Mouse (Mus musculus): ENCODE data around the gene Cdkn3.
"Not testable (repeated sequence)": the region's sequence is repeated elsewhere in the genome, so short reads cannot be mapped to it uniquely, and the experiment has no call there.

Cdkn3 gene

GRCm38 (mm10) chr14:46783327-46783926 lies 23.1 kb downstream of the Cdkn3 start:
- no peak for DNase-seq (ENCODE audit: low spot score in 2 of 2)

DNA sequence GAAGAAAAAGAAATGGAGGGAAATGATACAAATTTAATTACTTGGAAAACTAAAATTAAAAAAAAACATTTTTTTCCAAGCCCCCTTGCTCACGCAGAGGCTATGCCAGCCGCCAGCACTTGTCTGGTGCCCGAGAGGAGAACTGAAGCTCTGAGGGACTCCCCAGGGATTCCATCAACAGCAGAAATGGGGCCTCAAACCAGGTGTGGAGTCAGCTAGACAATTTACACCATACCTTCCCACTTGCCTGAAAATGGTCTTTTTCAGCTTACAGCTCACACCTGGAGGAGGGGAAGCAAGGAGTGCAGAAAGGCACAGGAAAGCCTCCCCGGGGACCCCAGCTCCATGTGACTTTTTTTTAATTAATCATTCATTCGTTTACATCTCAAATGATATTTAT lies 24.9 kb downstream of the Cdkn3 start:
- DNase-seq (ENCODE audit: low spot score in 2 of 2): no peak

DNA sequence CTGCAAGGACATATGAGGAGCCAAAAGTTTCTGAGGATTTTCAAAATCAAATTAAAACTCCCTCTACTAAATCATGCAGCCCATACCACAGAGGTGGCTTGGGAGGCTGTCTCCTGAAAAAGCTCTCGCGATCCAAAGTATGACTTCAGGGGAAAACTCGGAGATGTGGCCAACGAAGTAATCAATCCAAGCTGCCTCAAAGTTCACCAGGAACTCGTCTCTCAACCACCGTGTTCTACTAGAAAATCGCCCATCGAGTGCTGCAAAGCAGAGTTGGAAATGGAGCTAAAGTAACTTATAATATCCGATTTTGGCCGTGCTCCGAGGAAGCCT lies 27.1 kb downstream of the Cdkn3 start:
- no peak for DNase-seq (ENCODE audit: low spot score in 2 of 2)

DNA sequence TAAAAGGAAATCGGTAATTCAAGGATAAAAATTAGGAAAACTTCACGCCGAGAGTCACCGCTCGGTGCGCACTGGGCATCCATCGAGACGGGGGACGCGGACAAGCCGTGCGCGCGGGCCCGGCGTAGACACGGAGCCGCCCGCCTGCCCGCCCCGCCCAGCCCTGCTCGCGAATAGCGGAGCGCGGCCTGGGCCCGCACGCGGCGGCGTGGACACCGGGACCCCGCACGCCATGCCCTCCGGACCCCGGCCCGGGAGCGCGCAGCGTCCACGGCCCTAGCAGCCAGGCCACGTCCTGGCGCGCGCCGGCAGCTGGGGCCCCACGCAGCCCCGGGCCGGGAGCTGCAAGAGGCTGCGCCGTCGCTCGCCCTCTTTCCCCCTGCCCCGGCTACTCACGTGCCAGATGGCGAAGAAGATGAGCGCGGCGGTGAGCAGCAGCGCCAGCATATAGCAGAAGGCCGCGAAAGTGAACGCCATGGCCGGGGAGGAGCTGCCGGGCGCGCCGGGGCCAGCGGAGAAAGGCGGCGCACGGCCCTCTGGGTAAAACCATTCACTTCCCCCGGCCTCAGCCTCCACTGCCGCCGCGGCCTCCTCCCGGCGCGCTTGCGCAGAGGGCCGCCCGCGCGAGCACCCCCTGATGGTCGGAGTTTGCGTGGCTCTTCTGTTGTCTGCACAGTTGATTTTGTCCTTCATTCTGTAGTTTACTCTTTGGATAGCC lies 27.6 kb downstream of the Cdkn3 start, which contains the start of gene Cnih1:
Gene Cnih1, minus strand, starts transcription at position 625 of the 718 bp plus-strand sequence.
- peak; percentile 75 to 88 for DNase-seq (ENCODE audit: low spot score in 2 of 2)

- DNase-seq (ENCODE audit: low spot score in 2 of 2): no peak
Observed at GRCm38 (mm10) chr14:46788505-46788901, 28.2 kb downstream of the Cdkn3 start.

DNA sequence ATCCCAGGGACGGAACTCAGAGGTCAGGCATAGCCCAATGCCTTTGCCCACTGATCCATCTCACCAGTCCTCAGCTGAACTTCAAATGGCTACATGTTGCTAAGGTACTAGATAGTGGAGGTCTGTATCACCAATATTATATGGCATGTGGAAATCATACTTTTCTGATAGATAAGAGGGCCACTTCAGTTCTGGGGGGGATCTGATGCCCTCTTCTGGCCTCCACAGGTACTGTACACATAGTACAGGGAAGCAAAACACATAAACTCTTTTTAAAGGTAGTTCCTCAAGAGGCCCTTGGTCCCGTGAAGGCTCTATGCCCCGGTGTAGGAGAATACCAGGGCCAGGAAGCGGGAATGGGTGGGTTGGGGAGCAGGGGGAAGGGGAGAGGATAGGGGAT lies 30.0 kb downstream of the Cdkn3 start:
- no peak for DNase-seq (ENCODE audit: low spot score in 2 of 2)

- no peak for DNase-seq (ENCODE audit: low spot score in 2 of 2)
Observed at GRCm38 (mm10) chr14:46790723-46791122, 30.4 kb downstream of the Cdkn3 start.

DNA sequence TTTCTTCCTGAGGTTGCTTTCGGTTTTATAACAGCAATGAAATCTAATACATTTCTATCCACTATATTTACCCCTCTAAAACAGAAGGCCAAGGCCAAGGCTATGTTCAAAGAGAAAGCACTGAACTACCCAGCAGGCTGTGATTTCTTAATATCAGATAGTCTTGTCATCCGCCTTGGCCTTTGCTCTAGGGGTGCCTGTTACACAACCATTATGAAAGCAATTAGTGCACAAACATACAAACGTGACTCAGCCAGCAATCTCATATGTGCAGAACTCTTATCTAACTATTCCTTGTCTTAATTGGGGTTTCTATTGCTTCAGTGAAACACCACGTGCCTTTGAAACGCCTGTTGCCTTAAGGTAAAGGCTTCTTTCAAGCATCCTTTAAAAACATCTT lies 33.8 kb downstream of the Cdkn3 start:
- DNase-seq (ENCODE audit: low spot score in 2 of 2): no peak

GRCm38 (mm10) chr14:46800684-46801345 lies 40.5 kb downstream of the Cdkn3 start:
- DNase-seq (ENCODE audit: low spot score in 2 of 2): no peak

DNA sequence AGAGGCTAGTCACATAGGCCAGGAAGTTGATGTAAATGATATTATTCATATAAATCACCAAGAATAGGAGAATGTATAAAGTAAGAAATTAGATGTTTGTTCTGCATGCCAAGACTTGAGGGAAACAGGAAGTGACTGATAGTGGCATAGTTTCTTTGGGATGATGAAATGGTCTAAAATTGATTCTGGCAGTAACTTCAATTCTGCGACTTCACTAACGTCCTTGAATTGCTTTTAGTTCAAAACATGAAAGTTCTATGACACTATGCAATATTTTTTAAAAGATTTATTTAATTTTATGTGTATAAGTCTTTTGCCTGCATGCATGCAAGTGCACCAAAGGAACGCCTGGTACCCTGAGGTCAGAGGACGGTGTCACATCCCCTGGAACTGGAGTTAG lies 42.9 kb downstream of the Cdkn3 start:
- no peak for DNase-seq (ENCODE audit: low spot score in 2 of 2)

DNA sequence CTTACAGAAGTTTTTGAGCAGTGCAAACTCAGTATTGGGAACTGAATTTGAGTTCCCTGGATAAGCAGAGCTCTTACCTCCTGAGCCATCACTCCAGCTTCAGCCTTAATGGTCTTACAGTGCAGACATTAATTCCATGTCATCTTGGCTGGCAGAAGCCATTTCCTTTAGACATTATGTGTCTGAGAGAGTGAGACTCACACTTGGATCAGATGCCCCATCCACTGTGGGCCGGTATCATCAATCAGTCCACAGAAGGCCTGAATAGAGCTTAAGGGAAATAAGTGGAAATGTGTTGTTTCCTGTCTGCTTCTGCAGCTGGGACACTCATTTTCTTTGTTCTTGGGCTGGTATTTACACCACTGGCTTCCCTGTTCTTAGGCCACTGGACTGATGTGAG lies 43.5 kb downstream of the Cdkn3 start:
- DNase-seq (ENCODE audit: low spot score in 2 of 2): no peak

DNA sequence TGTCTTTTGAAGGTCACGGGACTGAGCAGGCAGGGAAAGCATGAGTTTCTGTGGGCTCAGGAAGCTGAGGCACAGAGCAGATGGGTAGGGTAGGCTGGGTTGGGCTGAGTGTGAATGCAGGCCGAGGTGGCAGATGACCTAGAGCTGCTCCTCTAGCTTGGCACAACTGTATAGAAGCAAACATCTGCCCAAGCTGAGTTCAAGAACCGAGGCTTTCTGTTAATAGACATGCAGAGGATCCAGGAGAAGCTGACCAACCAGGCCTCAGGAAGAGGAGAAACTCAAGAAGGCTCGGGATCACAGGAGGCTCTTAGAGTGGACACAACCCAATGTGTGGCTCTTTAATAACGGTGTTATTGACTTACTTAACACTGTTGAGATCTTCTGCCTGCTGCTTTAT lies 45.8 kb downstream of the Cdkn3 start:
- DNase-seq (ENCODE audit: low spot score in 2 of 2): no peak

GRCm38 (mm10) chr14:46807927-46808326 lies 47.6 kb downstream of the Cdkn3 start:
- no peak for DNase-seq (ENCODE audit: low spot score in 2 of 2)

DNA sequence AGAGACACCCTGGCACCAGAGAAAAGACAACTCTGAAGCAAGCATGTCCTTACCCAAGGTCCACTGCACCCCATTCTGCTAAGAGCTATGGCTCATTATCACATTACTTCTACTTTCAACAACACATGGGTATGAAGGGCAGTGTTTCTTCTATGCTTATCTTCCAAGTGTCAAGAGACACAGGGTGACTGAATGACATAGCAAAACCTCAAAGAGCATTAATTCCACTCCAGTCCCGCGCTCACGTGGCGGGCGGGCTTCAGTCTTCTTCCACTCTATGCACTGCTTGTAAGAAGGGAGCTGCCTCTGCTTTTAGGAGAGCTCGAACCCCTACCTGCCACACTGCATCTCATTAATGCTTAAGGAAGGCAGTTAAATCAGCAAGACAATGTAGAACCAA lies 55.3 kb downstream of the Cdkn3 start:
- DNase-seq (ENCODE audit: low spot score in 2 of 2): no peak

- DNase-seq (ENCODE audit: low spot score in 2 of 2): no peak
Observed at GRCm38 (mm10) chr14:46816916-46817622, 56.7 kb downstream of the Cdkn3 start.

DNA sequence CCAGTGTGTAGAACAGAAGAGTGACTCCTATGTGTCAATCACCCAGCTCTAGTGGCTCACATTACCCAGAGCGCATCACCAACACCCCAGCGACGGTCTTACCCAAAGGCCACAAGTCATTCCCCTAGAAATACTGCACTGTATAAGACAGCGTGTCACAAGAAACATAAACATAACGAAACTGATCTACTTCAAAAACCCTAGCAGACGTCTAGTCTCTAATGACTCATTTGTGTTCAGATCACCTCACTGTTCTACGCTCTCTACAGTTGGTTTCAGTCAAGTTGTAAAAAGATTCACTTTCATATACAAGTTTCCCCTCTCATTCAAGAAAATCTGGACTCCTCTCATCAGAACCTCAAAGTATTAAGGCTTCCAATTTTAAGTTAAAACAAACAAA lies 58.4 kb downstream of the Cdkn3 start:
- no peak for DNase-seq (ENCODE audit: low spot score in 2 of 2)

- not testable (repeated sequence) for DNase-seq (ENCODE audit: low spot score in 2 of 2)
Observed at GRCm38 (mm10) chr14:46819961-46820360, 59.6 kb downstream of the Cdkn3 start.
